Mouse (Mus musculus) frontal cortex, postnatal 25 days (tissue): Measurements from ENCODE around the gene Anxa9.

Experiments used
- DNase-seq, 2 experiments: peaks; one replicate each; pipeline ENCODE4 v3.0.0; 2022; ENCODE audit warnings: low spot score in 2 of 2

Anxa9 gene

DNA sequence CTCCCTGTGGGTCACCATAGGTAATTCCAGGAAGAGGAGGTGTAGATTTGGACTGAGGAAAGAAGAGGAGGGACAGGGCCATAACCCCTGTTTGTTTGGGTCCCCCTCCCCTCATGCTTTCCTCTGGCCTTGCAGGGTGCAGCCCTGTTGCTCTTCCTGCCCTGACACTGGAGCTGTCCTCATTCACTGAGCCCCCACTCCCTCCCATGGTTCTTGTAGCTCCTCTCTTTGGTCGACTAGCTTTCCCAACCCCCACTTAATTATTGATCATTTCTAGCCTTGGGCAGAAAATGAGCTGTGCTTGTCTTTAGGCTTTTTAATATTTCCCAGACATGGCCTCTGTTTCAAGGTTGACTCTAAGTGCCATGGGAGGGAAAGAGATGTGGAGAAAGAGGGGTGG is 22.9 kb downstream of the Anxa9 start:
- DNase-seq = no peak

GRCm38 (mm10) chr3:95283589-95283941 is 23.4 kb downstream of the Anxa9 start:
- no peak for DNase-seq

DNA sequence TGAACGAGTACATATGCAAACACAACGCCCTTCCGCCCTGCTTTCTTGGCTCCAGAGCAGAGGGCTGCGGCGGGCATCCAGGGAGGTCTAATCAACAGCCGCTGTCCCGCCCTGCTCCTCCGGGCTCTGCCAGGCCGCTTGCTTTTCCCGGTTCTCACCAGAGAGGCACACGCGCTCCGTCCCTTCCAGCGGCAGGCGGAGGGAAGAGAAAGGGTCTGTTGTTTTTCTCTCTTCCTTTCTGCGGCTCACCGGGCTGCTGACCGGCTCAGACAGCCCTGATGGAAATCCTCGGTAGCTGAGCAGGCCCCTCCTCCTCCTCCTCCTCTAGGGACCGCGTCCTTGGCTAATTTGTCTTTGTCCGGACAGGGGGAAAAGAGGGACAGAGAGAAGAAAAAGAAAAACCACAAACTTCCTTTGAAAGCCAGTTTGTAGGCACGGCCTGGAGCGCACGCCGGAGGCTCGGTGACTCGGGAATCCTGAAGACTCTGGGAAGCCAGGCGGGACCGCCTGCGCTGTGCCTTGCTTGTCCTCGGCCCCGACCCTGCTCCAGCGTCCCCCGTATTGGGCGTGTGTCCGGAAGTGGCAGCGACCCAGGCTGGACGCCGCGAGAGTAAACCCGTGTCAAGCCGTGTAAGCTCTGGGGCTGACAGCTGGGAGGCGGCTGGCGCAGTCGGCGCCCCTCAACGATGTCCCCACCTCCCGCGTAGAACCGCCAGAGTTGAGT is 23.9 kb downstream of the Anxa9 start:
- peak; percentile 47 to 64 for DNase-seq

DNA sequence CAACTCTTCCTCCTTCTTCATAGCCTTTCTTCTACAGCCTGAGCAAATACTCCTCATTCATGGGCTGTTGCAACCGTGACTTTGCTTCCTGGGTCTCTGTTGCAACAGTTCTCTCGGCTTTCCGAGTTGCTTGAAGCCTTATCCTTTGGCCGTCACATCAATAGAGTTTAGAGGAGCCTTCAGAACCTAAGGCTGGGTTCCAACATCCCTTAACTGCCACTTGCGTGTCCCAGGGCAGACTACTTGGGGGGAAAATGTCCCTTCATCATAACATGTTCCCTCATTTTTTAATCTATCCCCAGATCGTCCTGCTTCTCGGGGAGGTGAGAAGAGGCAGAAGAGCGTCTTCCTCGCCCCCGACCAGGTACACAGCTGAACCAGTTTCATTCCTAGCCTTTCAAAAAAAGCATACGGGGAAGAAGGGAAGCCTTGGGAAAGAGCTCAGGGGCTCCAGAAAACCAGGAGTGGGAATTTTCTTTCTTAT is 24.6 kb downstream of the Anxa9 start:
- DNase-seq = no peak

- DNase-seq = peak; percentile 95 to 98
Observed at GRCm38 (mm10) chr3:95281216-95282126, 25.5 kb downstream of the Anxa9 start, which contains the start of the genes Mindy1 and Prune1. Gene Mindy1, plus strand, starts transcription at chr3:95281345. Gene Prune1, minus strand, starts transcription at chr3:95282076.

GRCm38 (mm10) chr3:95280747-95281146 is 26.2 kb downstream of the Anxa9 start:
- no peak for DNase-seq

GRCm38 (mm10) chr3:95277149-95277551 is 29.8 kb downstream of the Anxa9 start:
- no peak for DNase-seq

GRCm38 (mm10) chr3:95276428-95276934 is 30.5 kb downstream of the Anxa9 start:
- DNase-seq = no peak

GRCm38 (mm10) chr3:95275161-95275560 is 31.8 kb downstream of the Anxa9 start:
- no peak for DNase-seq

- no peak for DNase-seq
Observed at GRCm38 (mm10) chr3:95274453-95274852, 32.5 kb downstream of the Anxa9 start.

DNA sequence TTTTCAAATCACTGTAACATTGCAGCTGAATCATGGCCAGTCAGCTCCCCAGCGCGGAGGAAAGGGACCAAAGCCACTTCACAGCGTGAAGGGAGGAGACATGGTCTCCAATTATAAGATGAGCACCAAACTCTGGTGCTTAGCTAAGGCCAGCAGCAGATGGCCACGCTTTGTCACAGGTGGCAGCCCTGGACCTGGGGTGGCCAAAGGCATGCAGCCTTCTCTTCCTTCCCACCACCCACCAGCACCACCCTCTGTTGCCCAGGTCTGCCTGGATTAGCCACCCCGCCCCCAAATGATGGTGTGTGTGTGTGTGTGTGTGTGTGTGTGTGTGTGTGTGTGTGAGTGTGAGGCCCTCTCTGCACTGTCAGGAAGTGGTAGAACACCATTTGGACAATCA is 33.5 kb downstream of the Anxa9 start:
- no peak for DNase-seq

GRCm38 (mm10) chr3:95270766-95271364 is 36.1 kb downstream of the Anxa9 start:
- no peak for DNase-seq

GRCm38 (mm10) chr3:95269789-95270188 is 37.2 kb downstream of the Anxa9 start:
- no peak for DNase-seq

DNA sequence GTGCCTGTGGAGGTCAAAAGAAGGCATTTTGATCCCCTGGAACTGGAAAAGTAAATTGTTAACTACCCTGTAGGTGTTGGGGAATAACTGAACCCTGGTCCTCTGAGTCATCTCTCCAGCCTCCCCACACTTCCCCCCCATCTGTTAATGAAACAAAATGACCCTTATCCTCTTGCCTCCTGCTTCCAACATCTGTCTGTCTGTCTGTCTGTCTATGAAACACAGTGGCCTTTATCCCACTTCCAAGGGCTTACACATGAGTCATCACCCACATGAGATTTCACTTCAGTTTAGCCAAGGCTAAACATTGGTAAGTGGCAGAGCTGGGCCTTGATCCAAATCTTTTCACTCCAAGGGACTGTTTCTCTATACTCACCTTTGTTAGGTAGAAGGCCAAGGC is 39.1 kb downstream of the Anxa9 start:
- no peak for DNase-seq

GRCm38 (mm10) chr3:95266052-95266451 is 40.9 kb downstream of the Anxa9 start:
- no peak for DNase-seq

GRCm38 (mm10) chr3:95264724-95265123 is 42.3 kb downstream of the Anxa9 start:
- DNase-seq = no peak

GRCm38 (mm10) chr3:95263089-95263739 is 43.8 kb downstream of the Anxa9 start:
- DNase-seq = peak; percentile 37 to 47

DNA sequence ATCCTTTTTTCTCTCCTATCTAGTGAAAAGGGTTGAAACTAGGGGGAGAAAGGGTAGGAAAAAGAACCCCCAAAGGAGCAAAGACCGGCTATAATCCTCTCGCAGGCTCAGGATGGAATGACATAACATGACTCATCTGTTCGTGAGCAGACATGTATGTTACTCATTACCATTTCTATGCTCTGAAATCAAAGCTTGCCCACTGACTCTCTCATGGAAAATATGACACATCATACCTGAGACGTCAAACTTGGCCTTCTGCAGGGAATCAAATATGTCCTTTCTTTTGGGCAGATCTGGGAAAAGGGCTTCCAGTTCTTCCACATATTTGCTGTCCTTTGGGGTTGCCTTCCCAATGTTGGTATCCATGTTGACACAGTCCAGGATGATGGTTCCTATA is 45.0 kb downstream of the Anxa9 start:
- no peak for DNase-seq

GRCm38 (mm10) chr3:95256931-95257330 is 50.0 kb downstream of the Anxa9 start:
- DNase-seq = no peak

DNA sequence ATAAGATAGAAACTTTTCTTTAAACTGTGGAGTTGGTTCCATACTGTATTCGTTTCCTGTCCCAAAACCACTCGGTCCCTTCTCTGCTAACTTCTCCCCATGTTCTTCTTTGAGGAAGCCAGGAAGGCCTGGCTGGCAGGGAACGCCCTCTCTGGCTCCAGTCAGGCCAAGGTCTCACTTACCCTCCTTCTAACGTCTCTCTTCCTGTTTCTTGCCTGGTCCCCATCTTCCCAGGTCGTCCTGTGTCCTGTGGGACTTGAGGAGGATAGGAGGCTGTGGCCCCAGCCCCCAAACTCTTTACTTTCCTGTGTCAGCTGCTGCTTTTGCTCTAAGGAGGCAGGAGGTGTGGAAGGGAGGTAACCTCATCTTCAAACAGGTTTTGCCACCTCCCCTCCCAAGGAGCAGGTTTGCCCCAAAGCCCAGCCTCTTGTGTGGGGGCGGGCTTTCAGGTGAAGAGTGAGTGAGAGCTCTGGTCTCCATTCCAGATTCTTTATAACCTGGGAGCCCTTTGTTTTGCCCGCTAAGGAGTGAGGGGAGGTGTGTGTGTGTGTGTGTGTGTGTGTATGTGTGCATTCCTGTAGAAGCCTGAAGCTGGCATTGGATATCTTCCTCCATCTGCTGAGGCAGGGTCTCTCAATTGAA is 56.1 kb downstream of the Anxa9 start, which contains the start of gene Bnipl:
Gene Bnipl, minus strand, starts transcription at position 411 of the 642 bp plus-strand sequence.
- DNase-seq = no peak

- no peak for DNase-seq
Observed at GRCm38 (mm10) chr3:95250361-95250760, 56.6 kb downstream of the Anxa9 start.
